Mouse (Mus musculus) heart, embryonic 16.5 days (tissue): Measurements from ENCODE around the gene Hsbp1. TPM values are rescaled to one million over a fixed set of nuclear protein-coding genes. Genes with fewer than 3 reads are reported as not detected.
"Not testable (repeated sequence)": the region's sequence is repeated elsewhere in the genome, so short reads cannot be mapped to it uniquely, and the experiment has no call there.

Experiments
- ATAC-seq: fragments of 200-750 bp; cut with Nextera tagmentation; replicated peaks from 2 replicates; pipeline ENCODE4 v1.8.0; 2017; ENCODE audit warnings: moderate number of reproducible peaks; ENCODE audit not compliant: insufficient read depth, low FRiP score; ENCODE audit errors: extremely low read depth
- H3K27ac ChIP-seq: fragments of 300-500 bp; sonication (generic); 2 replicates; pipeline ENCODE4 v1.5.1; 2014; ENCODE audit warnings: mild to moderate bottlenecking, low read length, control low read depth, moderate library complexity
- H3K27me3 ChIP-seq: fragments of 300-500 bp; sonication (generic); 2 replicates; pipeline ENCODE4 v1.6.1; 2014; ENCODE audit warnings: low read length, mixed read lengths; ENCODE audit not compliant: control insufficient read depth, insufficient read depth
- H3K36me3 ChIP-seq: fragments of 300-500 bp; sonication (generic); 2 replicates; pipeline ENCODE4 v1.6.1; 2014; ENCODE audit not compliant: control insufficient read depth, insufficient read depth
- H3K4me1 ChIP-seq: fragments of 300-500 bp; sonication (generic); 2 replicates; pipeline ENCODE4 v1.6.1; 2014; ENCODE audit warnings: low read length, mixed read lengths; ENCODE audit not compliant: control insufficient read depth, insufficient read depth
- H3K4me2 ChIP-seq: fragments of 300-500 bp; sonication (generic); 2 replicates; pipeline ENCODE4 v1.6.1; 2014; ENCODE audit warnings: low read depth, mild to moderate bottlenecking, control low read depth, low read length
- H3K4me3 ChIP-seq: fragments of 300-500 bp; sonication (generic); 2 replicates; pipeline ENCODE4 v1.5.1; 2014; ENCODE audit warnings: mild to moderate bottlenecking, control low read depth, low read length
- H3K9ac ChIP-seq: fragments of 300-500 bp; sonication (generic); 2 replicates; pipeline ENCODE4 v1.6.1; 2014; ENCODE audit warnings: low read length, control low read depth
- H3K9me3 ChIP-seq: fragments of 300-500 bp; sonication (generic); replicated peaks from 2 replicates; pipeline ENCODE4 v1.6.1; 2016; ENCODE audit warnings: low read length; ENCODE audit not compliant: control insufficient read depth
- WGBS: fragments of 180-500 bp; shearing (Covaris S2); extraction: QIAGEN DNeasy Blood & Tissue Kit; methylation state at CpG from one replicate; pipeline ENCODE4 v1.1.7; 2014; 5-methylcytosine and 5-hydroxymethylcytosine counted together
- polyA plus RNA-seq: library from polyadenylated mRNA; unstranded; fragments of >200 nt; fragmentation: Nextera tagmentation; extraction: Ambion mirVana; gene quantifications from 2 replicates; pipeline ENCODE4 v1.2.1, GENCODE M21; 2015

Hsbp1 gene
- polyA plus RNA-seq, 1 experiment from 2014 or later, result 296 TPM

- Histone ChIP-seq H3K9me3 (peaks cover 2% of the 10 kb centered on the region; the same call in 1 of the 2 replicates), H3K27ac (peak overlapping the region; percentile 33; the same call in 1 of the 2 replicates), H3K27me3 (no peaks in the 10 kb centered on the region; the same call in 1 of the 2 replicates), H3K4me3 (peak overlapping the region; percentile 80), H3K4me1 (peaks cover 10% of the 10 kb centered on the region), H3K36me3 (peaks cover 35% of the 10 kb centered on the region), H3K4me2 (peak overlapping the region; percentile 89), H3K9ac (peak overlapping the region; percentile 91)
- 41% methylated on average over 22 of the region's 22 CpGs for WGBS
- ATAC-seq, result no peak
These were observed 868 bp downstream of the Hsbp1 start for GRCm38 (mm10) chr8:119345029-119345682.

- Histone ChIP-seq H3K9me3 (peaks cover 2% of the 10 kb centered on the region; the same call in 1 of the 2 replicates), H3K27ac (no peak overlapping the region), H3K9ac (no peak overlapping the region; the same call in 1 of the 2 replicates), H3K4me1 (peaks cover 10% of the 10 kb centered on the region), H3K4me2 (peak overlapping the region; percentile 89; the same call in 1 of the 2 replicates), H3K27me3 (no peaks in the 10 kb centered on the region; the same call in 1 of the 2 replicates), H3K4me3 (no peak overlapping the region), H3K36me3 (peaks cover 35% of the 10 kb centered on the region)
- no peak for ATAC-seq
- 82% methylated on average over 15 of the region's 15 CpGs for WGBS
These were observed 1.4 kb downstream of the Hsbp1 start for GRCm38 (mm10) chr8:119345683-119346075.

GRCm38 (mm10) chr8:119351647-119352046 is 7.4 kb downstream of the Hsbp1 start:
- Histone ChIP-seq H3K4me3 (no peak overlapping the region), H3K27ac (no peak overlapping the region), H3K9ac (no peak overlapping the region), H3K9me3 (no peaks in the 10 kb centered on the region), H3K27me3 (no peaks in the 10 kb centered on the region), H3K36me3 (peaks cover 31% of the 10 kb centered on the region), H3K4me2 (no peak overlapping the region), H3K4me1 (peaks cover 2% of the 10 kb centered on the region; the same call in 1 of the 2 replicates)
- no peak for ATAC-seq
- WGBS, result 86% methylated on average over 19 of the region's 19 CpGs

- 56% methylated on average over 10 of the region's 10 CpGs for whole genome bisulfite sequencing
- H3K27ac ChIP-seq, result no peak overlapping the region
- no peaks in the 10 kb centered on the region for H3K27me3 ChIP-seq
- no peak overlapping the region for H3K9ac ChIP-seq
- H3K4me1 ChIP-seq, result peaks cover 2% of the 10 kb centered on the region; the same call in 1 of the 2 replicates
- no peak for ATAC-seq
- no peak overlapping the region for H3K4me2 ChIP-seq
- H3K36me3 ChIP-seq, result peaks cover 16% of the 10 kb centered on the region
- H3K4me3 ChIP-seq, result no peak overlapping the region
- H3K9me3 ChIP-seq, result no peaks in the 10 kb centered on the region
These were observed 8.8 kb downstream of the Hsbp1 start for GRCm38 (mm10) chr8:119352977-119353658.

- H3K9ac ChIP-seq, result no peak overlapping the region
- ATAC-seq, result no peak
- no peak overlapping the region for H3K27ac ChIP-seq
- peaks cover 11% of the 10 kb centered on the region for H3K36me3 ChIP-seq
- WGBS, result 77% methylated on average over 6 of the region's 6 CpGs
- no peak overlapping the region for H3K4me2 ChIP-seq
- peaks cover 2% of the 10 kb centered on the region; the same call in 1 of the 2 replicates for H3K4me1 ChIP-seq
- H3K4me3 ChIP-seq, result no peak overlapping the region
- no peaks in the 10 kb centered on the region for H3K27me3 ChIP-seq
- no peaks in the 10 kb centered on the region for H3K9me3 ChIP-seq
These were observed 9.4 kb downstream of the Hsbp1 start for GRCm38 (mm10) chr8:119353659-119354023.

- not testable (repeated sequence) for H3K9me3 ChIP-seq, H3K4me2 ChIP-seq, H3K27ac ChIP-seq, H3K27me3 ChIP-seq, H3K4me1 ChIP-seq, H3K36me3 ChIP-seq, ATAC-seq, H3K9ac ChIP-seq, H3K4me3 ChIP-seq
- WGBS, result 61% methylated on average over 5 of the region's 5 CpGs
These were observed 12.3 kb downstream of the Hsbp1 start for GRCm38 (mm10) chr8:119356631-119357030.

GRCm38 (mm10) chr8:119358175-119358574 is 13.9 kb downstream of the Hsbp1 start:
- no peaks in the 10 kb centered on the region for H3K36me3 ChIP-seq
- no peaks in the 10 kb centered on the region for H3K27me3 ChIP-seq
- no peak overlapping the region for H3K4me3 ChIP-seq
- no peak overlapping the region for H3K4me2 ChIP-seq
- no peaks in the 10 kb centered on the region for H3K9me3 ChIP-seq
- no peak overlapping the region for H3K27ac ChIP-seq
- no peak overlapping the region for H3K9ac ChIP-seq
- peaks cover 1% of the 10 kb centered on the region; the same call in 1 of the 2 replicates for H3K4me1 ChIP-seq
- 70% methylated on average over 7 of the region's 7 CpGs for WGBS
- ATAC-seq, result no peak

GRCm38 (mm10) chr8:119358836-119359235 is 14.5 kb downstream of the Hsbp1 start:
- Histone ChIP-seq H3K27me3 (no peaks in the 10 kb centered on the region), H3K4me1 (no peaks in the 10 kb centered on the region), H3K9ac (no peak overlapping the region), H3K36me3 (no peaks in the 10 kb centered on the region), H3K9me3 (no peaks in the 10 kb centered on the region), H3K4me2 (no peak overlapping the region), H3K4me3 (no peak overlapping the region), H3K27ac (no peak overlapping the region)
- ATAC-seq, result no peak
- 45% methylated on average over 14 of the region's 14 CpGs for WGBS

GRCm38 (mm10) chr8:119360686-119361295 is 16.5 kb downstream of the Hsbp1 start:
- no peaks in the 10 kb centered on the region for H3K36me3 ChIP-seq
- ATAC-seq, result no peak
- H3K4me1 ChIP-seq, result no peaks in the 10 kb centered on the region
- H3K27ac ChIP-seq, result no peak overlapping the region
- no peak overlapping the region for H3K4me3 ChIP-seq
- H3K27me3 ChIP-seq, result no peaks in the 10 kb centered on the region
- H3K9ac ChIP-seq, result no peak overlapping the region
- H3K9me3 ChIP-seq, result no peaks in the 10 kb centered on the region
- WGBS, result 67% methylated on average over 8 of the region's 8 CpGs
- no peak overlapping the region for H3K4me2 ChIP-seq
